ENCODE assay signal across 8 mouse cellular contexts in the genomic region with DNA sequence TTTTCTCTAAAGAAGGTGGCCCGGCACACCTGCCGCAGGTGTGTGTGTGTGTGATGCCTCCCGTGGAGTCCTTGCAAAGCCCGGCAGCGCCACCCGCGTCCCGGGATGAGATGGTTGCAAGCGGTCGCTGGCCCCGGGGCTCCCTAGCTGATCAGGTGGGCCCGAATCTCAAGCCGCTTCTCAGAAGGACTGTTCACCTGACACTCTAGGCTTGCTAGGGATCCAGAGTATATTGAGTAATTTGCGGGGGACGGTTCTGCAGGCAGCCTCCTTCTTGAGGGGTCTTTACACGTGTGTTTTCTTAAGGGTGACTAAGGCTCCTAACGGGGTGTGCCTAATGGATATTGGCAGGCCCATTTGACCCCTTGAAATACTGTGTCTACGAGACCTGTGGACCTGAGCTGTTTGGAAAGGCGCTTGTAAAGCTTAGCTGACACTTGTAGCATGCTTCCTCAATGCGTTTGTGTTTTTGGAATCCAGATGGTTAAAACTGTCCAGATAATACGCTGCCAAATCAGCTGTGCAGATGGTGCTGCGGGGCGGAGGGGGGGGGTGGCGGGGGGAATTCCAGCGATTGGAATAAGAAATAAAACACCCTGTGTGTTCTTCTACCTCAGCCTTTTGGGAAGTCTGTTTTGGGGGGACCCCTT. TPM values are rescaled to one million over a fixed set of nuclear protein-coding genes. Genes with fewer than 3 reads are reported as not detected.
DNase-seq lines count a peak whose midpoint lies in the region; ATAC-seq and TF ChIP-seq lines count a peak whose summit lies in the region.

No protein-coding gene starts in this region.

- peak; percentile 43 for DNase-seq in ovary, postnatal 36 days (ENCODE audit: low spot score)
- no peak for DNase-seq in ovary, adult 18-20 months (ENCODE audit: low spot score)
- DNase-seq in embryonic facial prominence, embryonic 10.5 days (ENCODE audit: low spot score) = peak; percentile 52
- peak; percentile 57 for DNase-seq in lung, postnatal 0 days (ENCODE audit: low spot score)
- DNase-seq in retina, postnatal 7 days (ENCODE audit: low read depth, low spot score) = peak; percentile 25
- peak; percentile 54 for DNase-seq in urinary bladder, adult 2 months (ENCODE audit: low spot score)

- H3K4me3 ChIP-seq in embryonic facial prominence, embryonic 10.5 days = peak overlapping the region; percentile 91
- H3K4me3 ChIP-seq in heart, embryonic 11.5 days (ENCODE audit: low read depth, low read length) = peak overlapping the region; percentile 71
- peak overlapping the region; percentile 86 for H3K4me3 ChIP-seq in kidney, embryonic 15.5 days (replicated peaks)
- peak overlapping the region; percentile 87 for H3K4me3 ChIP-seq in lung, postnatal 0 days (ENCODE audit: low read depth, low read length)

- peak overlapping the region; percentile 97 for H3K4me2 ChIP-seq in heart, embryonic 11.5 days
- H3K4me2 ChIP-seq in kidney, embryonic 15.5 days = peak overlapping the region; percentile 94
- peak overlapping the region; percentile 83 for H3K4me2 ChIP-seq in lung, postnatal 0 days (replicated peaks; ENCODE audit: low read depth, low read length)

- no peak for TF ChIP-seq EP300 in lung, postnatal 0 days (IDR thresholded peaks at IDR 0.05)

- H3K9ac ChIP-seq in heart, embryonic 11.5 days (ENCODE audit: low read depth, low read length) = peak overlapping the region; percentile 72
- H3K9ac ChIP-seq in kidney, embryonic 15.5 days = peak overlapping the region; percentile 77
- H3K9ac ChIP-seq in lung, postnatal 0 days (replicated peaks; ENCODE audit: low read depth) = peak overlapping the region; percentile 72

- 2% methylated on average over 25 of the region's 25 CpGs for WGBS in embryonic facial prominence, embryonic 10.5 days
- WGBS in heart, embryonic 11.5 days (ENCODE audit: insufficient replicate concordance) = 4% methylated on average over 25 of the region's 25 CpGs
- under 1% methylated on average over 25 of the region's 25 CpGs for WGBS in kidney, embryonic 15.5 days
- WGBS in lung, postnatal 0 days = under 1% methylated on average over 23 of the region's 25 CpGs

- peaks cover 66% of the 10 kb centered on the region for H3K4me1 ChIP-seq in embryonic facial prominence, embryonic 10.5 days
- peaks cover 26% of the 10 kb centered on the region for H3K4me1 ChIP-seq in heart, embryonic 11.5 days (ENCODE audit: control insufficient read depth, insufficient read depth, low read length)
- peaks cover 58% of the 10 kb centered on the region for H3K4me1 ChIP-seq in kidney, embryonic 15.5 days
- H3K4me1 ChIP-seq in lung, postnatal 0 days (ENCODE audit: insufficient read depth, low read depth, low read length) = peaks cover 14% of the 10 kb centered on the region; the same call in 1 of the 2 replicates

- ATAC-seq in heart, embryonic 11.5 days (replicated peaks; ENCODE audit: insufficient number of reproducible peaks, low FRiP score, low TSS enrichment) = no peak
- ATAC-seq in kidney, embryonic 15.5 days (replicated peaks; ENCODE audit: low FRiP score) = 0 out of 2 replicates have a peak, but pooled peaks have one; percentile 4
- peak; percentile 7 for ATAC-seq in lung, postnatal 0 days

- H3K36me3 ChIP-seq in embryonic facial prominence, embryonic 10.5 days (replicated peaks) = peaks cover 3% of the 10 kb centered on the region; the same call in 1 of the 2 replicates
- no peaks in the 10 kb centered on the region for H3K36me3 ChIP-seq in heart, embryonic 11.5 days (ENCODE audit: control insufficient read depth, insufficient read depth, low read length)
- H3K36me3 ChIP-seq in kidney, embryonic 15.5 days = peaks cover 7% of the 10 kb centered on the region; the same call in 1 of the 2 replicates
- no peaks in the 10 kb centered on the region for H3K36me3 ChIP-seq in lung, postnatal 0 days (ENCODE audit: insufficient read depth, low read length)

- H3K27ac ChIP-seq in embryonic facial prominence, embryonic 10.5 days (replicated peaks) = peak overlapping the region; percentile 88
- H3K27ac ChIP-seq in heart, embryonic 11.5 days (ENCODE audit: low read depth, low read length) = peak overlapping the region; percentile 42
- H3K27ac ChIP-seq in kidney, embryonic 15.5 days = peak overlapping the region; percentile 91
- peak overlapping the region; percentile 88 for H3K27ac ChIP-seq in lung, postnatal 0 days (ENCODE audit: low read length)

- H3K9me3 ChIP-seq in embryonic facial prominence, embryonic 10.5 days = no peaks in the 10 kb centered on the region
- no peaks in the 10 kb centered on the region for H3K9me3 ChIP-seq in heart, embryonic 11.5 days (replicated peaks; ENCODE audit: control insufficient read depth, low read length)
- no peaks in the 10 kb centered on the region for H3K9me3 ChIP-seq in kidney, embryonic 15.5 days (replicated peaks)
- no peaks in the 10 kb centered on the region for H3K9me3 ChIP-seq in lung, postnatal 0 days (ENCODE audit: low read length)

- TF ChIP-seq CTCF in lung, postnatal 0 days (IDR thresholded peaks at IDR 0.05) = peak; percentile 48

- peaks cover 13% of the 10 kb centered on the region for H3K27me3 ChIP-seq in embryonic facial prominence, embryonic 10.5 days (replicated peaks; ENCODE audit: low read depth, poor library complexity, severe bottlenecking)
- no peaks in the 10 kb centered on the region for H3K27me3 ChIP-seq in heart, embryonic 11.5 days (ENCODE audit: control insufficient read depth, insufficient read depth, low read length)
- no peaks in the 10 kb centered on the region for H3K27me3 ChIP-seq in kidney, embryonic 15.5 days
- H3K27me3 ChIP-seq in lung, postnatal 0 days (replicated peaks; ENCODE audit: insufficient read depth, low read length) = no peaks in the 10 kb centered on the region

RNA-seq across cellular contexts. Expression of a gene that starts 0.9 kb away (rescaled TPM):
- 7.5 and 9.2 TPM in 2 replicates for polyA plus RNA-seq in embryonic facial prominence, embryonic 10.5 days (2016; fragmentation: Nextera tagmentation; extraction: Ambion mirVana)
- polyA plus RNA-seq in heart, embryonic 11.5 days (2014; fragmentation: Nextera tagmentation; extraction: Ambion mirVana) = 4.5 and 4.9 TPM in 2 replicates
- polyA plus RNA-seq in kidney, embryonic 15.5 days (2015; fragmentation: Nextera tagmentation; extraction: Ambion mirVana) = 13.1 and 14.8 TPM in 2 replicates
- polyA plus RNA-seq in lung, postnatal 0 days (2015; fragmentation: Nextera tagmentation; extraction: Ambion mirVana) = 6.8 and 9.3 TPM in 2 replicates
- 52.5 and 60.9 TPM in 2 replicates for polyA plus RNA-seq in urinary bladder, adult 2 months (2012; rRNA removed)
